Mouse (Mus musculus) layer of hippocampus, postnatal 25 days (tissue): Measurements from ENCODE around the gene Ivd. TPM values are rescaled to one million over a fixed set of nuclear protein-coding genes. Genes with fewer than 3 reads are reported as not detected.
A peak's percentile ranks its signal among the peaks of the same experiment; 100 is the strongest.

Experiments
- DNase-seq, 2 experiments: peaks; one replicate each; pipeline ENCODE4 v3.0.0; 2022; ENCODE audit warnings: mixed read lengths in 2 of 2, low spot score in 1 of 2; ENCODE audit errors: extremely low spot score in 1 of 2
- total RNA-seq, 2 experiments: library from RNA; stranded (reverse); gene quantifications; 2 replicates each; pipeline ENCODE4 v1.2.3; 2021

The Ivd gene
- total RNA-seq, 2 experiments from 2014 or later: 85.9 to 101 TPM

- no peak for DNase-seq
Observed at GRCm38 (mm10) chr2:118881019-118881418, 19.3 kb downstream of the Ivd start.

DNA sequence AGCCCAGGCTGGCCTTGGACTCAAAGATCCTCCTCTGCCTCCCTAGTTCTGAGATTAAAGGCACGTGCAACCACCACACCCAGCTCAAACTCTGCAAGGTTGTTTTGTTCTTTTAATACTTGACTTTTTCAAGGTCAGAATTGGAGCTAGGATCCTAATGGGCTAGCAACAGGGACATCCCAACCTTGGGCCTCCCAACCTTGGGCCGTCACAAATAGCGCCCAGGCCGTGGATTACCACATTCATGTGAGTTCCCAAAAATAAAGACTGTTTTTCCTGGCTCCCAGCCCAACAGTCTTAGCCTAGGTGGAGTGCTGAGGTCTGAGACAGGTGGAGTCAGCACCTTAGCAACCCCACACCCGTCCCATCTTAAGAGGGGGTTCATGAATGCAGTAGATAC lies 20.2 kb downstream of the Ivd start:
- no peak for DNase-seq

DNA sequence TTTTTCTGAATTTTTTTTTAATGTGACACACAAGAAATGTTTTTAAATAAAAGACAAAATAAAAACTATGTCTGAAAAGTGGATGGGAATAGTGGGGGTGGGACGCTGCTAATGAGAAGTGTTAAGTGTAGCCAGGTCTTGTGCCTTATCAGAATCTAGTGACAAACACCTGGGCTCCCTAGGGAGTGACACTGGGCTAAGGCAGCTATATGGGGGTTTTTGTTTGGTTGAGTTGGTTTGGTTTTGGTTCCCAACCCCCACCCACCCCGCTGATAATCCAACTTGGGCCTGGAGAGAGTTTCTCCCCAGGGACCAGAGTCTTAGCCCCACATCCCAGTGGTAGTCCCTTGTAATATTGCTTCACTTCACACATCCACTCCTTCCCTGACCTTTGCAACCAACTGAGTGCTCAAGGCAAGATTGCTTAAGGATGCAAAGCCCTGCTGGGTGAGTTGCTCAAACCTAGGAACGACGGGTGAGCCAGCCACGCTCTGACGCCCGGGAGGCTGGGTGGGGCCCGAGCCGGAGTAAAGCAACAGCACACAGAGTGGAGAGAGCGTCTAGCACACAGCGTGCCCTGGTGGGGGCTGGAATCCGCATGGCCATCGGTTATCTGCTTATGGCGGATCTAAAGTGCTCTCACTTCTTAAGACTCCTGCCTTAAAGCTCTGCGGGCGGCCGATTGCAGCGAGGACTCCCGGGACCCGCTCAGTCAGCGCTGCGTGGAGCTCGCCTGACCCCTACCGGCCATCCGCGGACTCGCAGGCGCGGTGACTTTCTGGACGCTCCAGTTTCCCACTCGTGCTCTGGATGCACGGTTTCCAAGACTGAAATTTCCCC lies 21.3 kb downstream of the Ivd start:
- DNase-seq: peak; percentile 96 to 98

DNA sequence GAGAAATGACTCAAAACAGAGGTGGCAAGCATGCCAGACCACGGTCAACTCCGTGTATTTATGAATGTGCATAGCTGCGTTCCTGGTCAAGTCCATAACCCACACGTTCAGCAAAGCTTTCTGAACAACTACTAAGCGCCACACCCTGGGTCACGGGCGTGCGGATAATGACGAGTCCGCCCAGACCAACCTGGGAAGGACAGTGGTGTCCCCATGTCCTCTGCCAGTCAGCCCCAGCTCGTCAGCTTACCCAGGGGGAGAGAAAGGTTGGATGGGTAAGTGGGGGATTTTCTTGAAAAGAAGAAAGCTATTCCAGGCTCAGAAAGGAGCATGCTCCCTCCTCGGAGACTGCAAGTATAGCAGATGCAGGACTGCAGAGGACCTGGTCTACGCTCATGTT lies 25.7 kb downstream of the Ivd start:
- DNase-seq: no peak

GRCm38 (mm10) chr2:118887845-118888548 lies 26.2 kb downstream of the Ivd start:
- DNase-seq: no peak

- DNase-seq: no peak
Observed at GRCm38 (mm10) chr2:118891173-118891572, 29.4 kb downstream of the Ivd start.

DNA sequence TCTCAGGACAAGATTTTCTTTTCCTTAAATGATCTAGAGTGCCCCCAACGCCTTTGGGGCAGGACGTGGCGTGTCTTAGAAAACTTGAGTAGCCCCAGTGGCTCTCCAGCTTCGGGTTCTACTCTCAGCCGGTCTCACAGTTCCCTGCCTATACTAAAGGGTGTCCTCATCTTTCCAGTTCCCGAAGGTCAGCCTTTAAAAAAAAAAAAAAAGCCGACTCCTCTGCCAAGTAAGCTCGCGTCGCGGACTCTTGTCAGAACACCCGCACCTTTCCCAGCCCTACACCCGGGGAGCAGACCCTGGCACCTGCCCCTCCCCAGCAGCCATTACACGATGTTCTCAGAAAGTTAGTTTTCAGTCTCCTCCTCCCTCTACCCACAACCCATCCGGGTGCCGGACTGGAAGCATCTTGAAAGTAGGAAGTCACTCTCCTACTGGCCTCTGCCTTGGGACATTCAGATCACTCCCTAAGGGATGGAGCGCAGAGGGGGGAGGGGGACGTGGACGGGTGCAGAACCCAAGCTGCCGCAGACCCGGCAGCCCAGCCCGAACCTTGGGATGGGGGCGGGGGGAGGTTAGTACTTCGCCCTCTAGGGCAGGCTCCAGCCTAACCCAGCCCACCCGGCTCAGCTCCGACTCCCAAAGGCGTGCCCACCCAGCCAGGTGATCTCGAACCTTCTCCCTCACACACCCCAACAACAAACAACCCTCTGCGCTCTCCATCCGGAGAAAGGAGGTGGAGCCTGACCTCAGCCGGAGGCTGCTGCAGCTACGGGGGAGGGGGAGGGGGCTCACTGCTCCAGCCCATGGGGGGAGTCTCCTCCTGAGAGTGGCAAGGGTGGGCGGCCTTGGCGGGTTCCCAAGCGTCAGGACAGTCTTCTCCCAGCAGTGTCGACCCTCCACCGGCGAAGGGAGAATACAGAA lies 34.5 kb downstream of the Ivd start:
- peak in 1 of 2 experiments; percentile 18 for DNase-seq

- DNase-seq: peak in 1 of 2 experiments; percentile 30
Observed at GRCm38 (mm10) chr2:118896914-118897291, 35.1 kb downstream of the Ivd start.

GRCm38 (mm10) chr2:118897392-118897791 lies 35.6 kb downstream of the Ivd start:
- DNase-seq: no peak

DNA sequence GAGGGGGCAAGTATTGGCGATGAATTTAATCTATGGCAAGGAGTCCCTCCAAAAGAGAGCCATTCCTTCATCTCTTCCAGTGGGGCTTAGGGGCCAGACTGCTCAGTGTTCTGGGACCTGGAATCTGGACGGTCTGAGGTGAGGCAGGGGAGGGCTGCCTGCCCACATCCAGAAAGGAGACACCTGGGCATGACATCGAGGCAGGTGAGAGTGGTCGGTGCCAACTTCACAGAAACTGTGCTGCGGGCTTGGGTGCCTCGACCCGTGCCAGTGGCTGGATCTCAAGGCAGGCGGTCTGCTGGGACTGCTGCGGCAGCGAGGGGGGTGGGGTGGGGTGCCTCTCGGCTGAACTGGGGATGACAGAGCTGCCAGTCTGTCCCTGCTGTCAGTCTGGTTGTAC lies 36.1 kb downstream of the Ivd start:
- DNase-seq: no peak

DNA sequence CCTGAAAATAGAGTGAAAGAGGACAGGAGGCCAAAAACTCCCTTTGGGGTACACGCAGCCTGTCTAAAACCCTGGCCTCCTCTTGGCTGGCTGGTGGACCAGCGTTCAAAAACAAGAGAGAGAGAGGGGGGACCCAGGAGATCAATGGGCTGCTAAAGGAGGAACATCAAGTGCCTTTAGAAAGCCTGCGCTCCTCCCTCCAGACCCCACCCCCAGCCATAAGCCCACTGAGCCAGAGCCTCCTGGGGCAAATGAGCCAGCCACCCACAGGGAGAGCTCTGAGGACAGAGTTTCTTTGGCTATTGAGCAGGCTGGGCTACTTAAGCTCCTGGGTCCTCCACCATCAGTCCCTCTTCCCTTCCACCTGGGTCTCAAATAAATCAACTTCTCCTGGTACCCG lies 37.0 kb downstream of the Ivd start:
- no peak for DNase-seq

DNA sequence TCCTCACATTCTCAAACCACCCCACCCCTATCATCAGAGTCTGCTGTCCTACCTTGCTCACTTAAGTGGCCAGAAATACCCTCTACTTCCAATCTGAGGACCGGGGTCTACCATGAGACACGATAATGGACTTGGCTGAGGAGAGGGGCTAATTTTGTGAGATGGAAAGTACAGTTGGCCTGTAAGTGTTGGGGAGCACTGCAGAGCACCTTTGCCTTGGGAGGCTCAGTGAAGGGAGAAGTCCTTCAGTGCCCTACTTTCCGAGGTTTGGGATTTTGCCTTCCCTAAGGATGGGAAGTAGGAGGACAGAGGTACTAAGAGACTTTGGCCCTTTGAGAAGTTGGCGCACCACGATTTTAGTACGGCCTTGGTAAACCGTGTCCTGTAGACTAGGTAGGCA lies 37.6 kb downstream of the Ivd start:
- no peak for DNase-seq

- peak in 1 of 2 experiments; percentile 16 for DNase-seq
Observed at GRCm38 (mm10) chr2:118899981-118900825, 38.4 kb downstream of the Ivd start, which contains the start of gene Bahd1. TSS of gene Bahd1 (plus strand) at chr2:118900377.

DNA sequence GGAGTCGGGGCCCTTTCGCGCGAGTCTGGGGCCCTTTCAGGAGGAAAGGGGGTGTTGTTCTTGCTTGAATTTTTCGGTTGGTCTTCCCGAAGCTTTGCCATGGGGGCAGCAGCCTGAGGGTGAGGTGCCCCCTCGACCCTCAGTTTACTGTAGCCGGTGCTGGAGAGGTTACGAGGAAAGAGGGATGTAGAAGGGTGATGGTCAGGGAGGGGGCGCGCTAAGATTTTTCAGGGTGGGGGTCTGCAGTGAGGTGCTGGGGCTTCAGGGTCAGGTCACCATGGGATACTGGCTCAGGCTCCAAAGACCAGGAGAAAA lies 39.0 kb downstream of the Ivd start:
- DNase-seq: no peak

DNA sequence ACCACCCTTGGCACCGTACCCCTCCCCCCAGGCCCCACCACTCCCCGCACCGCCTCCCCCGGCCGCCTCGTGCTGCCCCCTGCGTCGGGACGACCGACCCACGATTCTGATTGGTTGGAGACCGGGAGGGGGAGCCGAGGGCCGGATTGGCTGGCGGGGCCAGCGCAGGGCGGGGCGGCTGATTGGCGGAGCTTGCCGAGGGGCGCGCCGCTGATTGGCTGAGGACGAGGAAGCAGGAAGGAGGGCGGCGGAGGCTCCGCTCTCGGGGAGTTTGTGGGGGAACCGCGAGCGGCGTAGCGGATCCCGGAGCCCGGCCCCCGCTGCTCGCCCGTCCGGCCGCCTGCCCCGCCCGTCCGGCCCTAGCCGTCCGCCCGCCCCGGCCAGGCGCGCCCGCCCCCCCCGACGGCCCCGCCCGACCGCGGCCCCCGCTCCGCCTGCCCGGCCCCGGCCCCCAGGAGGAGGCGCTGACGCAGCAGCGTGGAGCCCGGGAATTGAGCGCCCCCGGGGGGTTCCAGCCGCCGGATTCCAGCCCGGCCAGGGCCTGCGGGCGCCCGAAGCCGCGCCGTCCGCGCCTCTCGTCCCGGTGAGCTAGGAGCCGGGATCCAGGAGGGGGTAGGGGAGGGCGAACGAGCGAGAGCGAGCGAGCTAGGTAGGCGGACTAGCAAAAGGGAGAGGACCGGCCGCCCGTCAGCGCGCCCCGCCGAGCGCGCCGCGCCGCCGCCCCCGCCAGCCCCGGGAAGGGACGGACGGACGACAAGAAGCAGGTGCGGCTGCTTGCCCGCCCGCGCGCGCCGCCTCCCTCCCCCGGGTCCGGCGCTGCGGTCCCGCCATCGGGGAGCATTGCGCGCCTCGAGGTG lies 39.6 kb downstream of the Ivd start:
- DNase-seq: peak; percentile 91 to 96

GRCm38 (mm10) chr2:118902051-118903025 lies 40.6 kb downstream of the Ivd start:
- peak; percentile 22 to 29 for DNase-seq

DNA sequence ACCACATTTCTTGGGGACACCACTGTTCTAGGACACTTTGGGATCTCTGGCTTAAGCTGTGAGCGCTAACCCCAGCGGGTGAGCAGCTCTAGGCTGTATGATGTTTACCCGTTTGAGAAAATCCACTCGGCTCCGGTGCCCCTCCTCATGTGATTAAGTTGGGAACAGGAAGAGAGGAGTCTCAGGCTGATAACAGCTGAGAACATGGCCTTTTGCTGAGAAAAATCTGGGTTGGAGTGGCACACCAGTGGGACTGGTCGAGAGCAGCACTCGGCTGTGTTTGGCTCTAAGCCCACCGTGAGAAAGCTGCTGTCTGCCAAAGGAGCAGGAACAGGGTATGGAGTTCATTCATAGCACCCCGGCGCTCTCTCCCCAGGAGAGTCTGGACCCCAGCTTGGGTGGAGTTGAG lies 41.6 kb downstream of the Ivd start:
- DNase-seq: no peak
